Mouse (Mus musculus) lung, postnatal 14 days (tissue): ENCODE data around the gene Faf2.
"Not testable (repeated sequence)": the region's sequence is repeated elsewhere in the genome, so short reads cannot be mapped to it uniquely, and the experiment has no call there.

Experiments used
- DNase-seq: peaks from one replicate; pipeline ENCODE4 v3.0.0; 2021

Faf2 gene

GRCm38 (mm10) chr13:54608002-54608401 lies 13.6 kb upstream of the Faf2 start:
- no peak for DNase-seq

- DNase-seq = peak; percentile 24
Measured at GRCm38 (mm10) chr13:54608666-54609065, 12.9 kb upstream of the Faf2 start.

GRCm38 (mm10) chr13:54609301-54609700 lies 12.3 kb upstream of the Faf2 start:
- no peak for DNase-seq

GRCm38 (mm10) chr13:54610613-54610971 lies 11.0 kb upstream of the Faf2 start:
- DNase-seq = no peak

GRCm38 (mm10) chr13:54610972-54611754 lies 10.4 kb upstream of the Faf2 start, which contains the start of gene Cltb:
Gene Cltb, minus strand, starts transcription at chr13:54611344.
- DNase-seq = peak; percentile 93

GRCm38 (mm10) chr13:54613141-54613540 lies 8.4 kb upstream of the Faf2 start:
- DNase-seq = not testable (repeated sequence)

GRCm38 (mm10) chr13:54616307-54616706 lies 5.3 kb upstream of the Faf2 start:
- no peak for DNase-seq

GRCm38 (mm10) chr13:54616998-54617397 lies 4.6 kb upstream of the Faf2 start:
- DNase-seq = no peak

GRCm38 (mm10) chr13:54621960-54622521 lies 457 bp downstream of the Faf2 start:
- no peak for DNase-seq

GRCm38 (mm10) chr13:54629128-54629527 lies 7.5 kb downstream of the Faf2 start:
- peak; percentile 49 for DNase-seq

- DNase-seq = no peak
Measured at GRCm38 (mm10) chr13:54632731-54633277, 11.2 kb downstream of the Faf2 start.

GRCm38 (mm10) chr13:54635011-54635410 lies 13.4 kb downstream of the Faf2 start:
- no peak for DNase-seq

GRCm38 (mm10) chr13:54650461-54650860 lies 28.9 kb downstream of the Faf2 start:
- DNase-seq = no peak

- DNase-seq = no peak
Measured at GRCm38 (mm10) chr13:54660877-54661276, 39.3 kb downstream of the Faf2 start.

- DNase-seq = no peak
Measured at GRCm38 (mm10) chr13:54661358-54661757, 39.8 kb downstream of the Faf2 start.

GRCm38 (mm10) chr13:54663999-54664398 lies 42.4 kb downstream of the Faf2 start:
- DNase-seq = no peak

- no peak for DNase-seq
Measured at GRCm38 (mm10) chr13:54664509-54664908, 42.9 kb downstream of the Faf2 start.

- no peak for DNase-seq
Measured at GRCm38 (mm10) chr13:54665062-54665461, 43.5 kb downstream of the Faf2 start.

GRCm38 (mm10) chr13:54670491-54670890 lies 48.9 kb downstream of the Faf2 start:
- no peak for DNase-seq

- no peak for DNase-seq
Measured at GRCm38 (mm10) chr13:54675895-54676590, 54.5 kb downstream of the Faf2 start.

GRCm38 (mm10) chr13:54678263-54678662 lies 56.7 kb downstream of the Faf2 start:
- DNase-seq = no peak

- no peak for DNase-seq
Measured at GRCm38 (mm10) chr13:54680184-54680853, 58.7 kb downstream of the Faf2 start.

- no peak for DNase-seq
Measured at GRCm38 (mm10) chr13:54681291-54681690, 59.7 kb downstream of the Faf2 start.
